Mouse (Mus musculus): Measurements from ENCODE around the gene Hyal3. TPM values are rescaled to one million over a fixed set of nuclear protein-coding genes. Genes with fewer than 3 reads are reported as not detected.

Gene Hyal3
- polyA plus RNA-seq, 1 experiment from 2014 or later = 0.65 TPM

DNA sequence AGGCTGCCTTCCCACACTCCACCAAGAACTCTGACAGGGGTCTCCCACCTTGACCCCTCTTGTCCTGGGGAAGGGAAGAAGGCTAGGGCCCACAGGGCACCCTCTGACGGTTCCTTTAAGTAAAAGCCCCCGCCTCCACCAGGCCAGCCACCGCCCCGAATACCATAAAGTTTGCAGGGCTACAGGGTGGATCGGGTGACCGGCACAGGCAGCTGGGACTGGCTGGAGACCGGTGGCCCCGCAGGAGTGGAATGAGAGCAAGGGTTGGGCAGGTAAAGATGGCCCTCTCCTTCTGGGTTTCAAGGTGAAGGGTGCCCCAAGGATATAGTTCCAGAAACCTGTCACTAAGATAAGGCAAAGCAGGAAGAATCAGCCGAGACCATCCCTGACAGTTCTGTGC is 26.0 kb downstream of the Hyal3 start:
- Histone ChIP-seq H3K27ac (ENCODE audit: low read depth) (no peak overlapping the region), H3K4me3 (ENCODE audit: low read depth, low read length) (peak overlapping the region; percentile 10; the same call in 1 of the 2 replicates), H3K36me3 (replicated peaks; ENCODE audit: insufficient read depth, low read length) (no peaks in the 10 kb centered on the region), H3K4me2 (ENCODE audit: low read depth, low read length) (peak overlapping the region; percentile 51), H3K9me3 (ENCODE audit: low read length) (no peaks in the 10 kb centered on the region), H3K27me3 (ENCODE audit: insufficient read depth, low read length) (no peaks in the 10 kb centered on the region), H3K9ac (replicated peaks) (no peak overlapping the region; the same call in 1 of the 2 replicates), H3K4me1 (ENCODE audit: insufficient read depth) (peaks cover 26% of the 10 kb centered on the region)
- TF ChIP-seq CTCF (IDR thresholded peaks at IDR 0.05; ENCODE audit: low read depth) (no peak), EP300 (IDR thresholded peaks at IDR 0.05; ENCODE audit: low read depth) (no peak)
- DNase-seq = no peak
- ATAC-seq = no peak
- WGBS (ENCODE audit: insufficient replicate concordance) = 46% methylated on average over 9 of the region's 9 CpGs

DNA sequence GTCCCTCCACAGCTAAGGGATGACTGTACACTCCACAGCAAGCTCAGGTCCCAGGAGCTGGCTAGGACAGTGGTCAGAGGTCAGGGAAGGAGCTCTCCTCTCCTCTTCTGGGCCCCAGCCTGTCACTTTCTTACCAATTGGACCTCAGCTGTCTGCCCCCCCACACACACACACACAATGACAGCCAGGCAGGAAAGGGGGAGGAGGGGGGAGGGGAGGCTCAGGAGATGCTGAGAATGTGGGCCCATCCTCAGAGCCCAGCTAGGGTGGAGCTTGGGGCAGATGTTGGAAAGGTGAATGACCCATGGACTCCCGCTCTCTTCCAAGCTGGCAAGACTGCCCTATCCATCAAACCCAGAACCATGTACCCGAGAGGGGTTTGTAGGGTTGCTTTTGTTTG is 26.4 kb downstream of the Hyal3 start:
- DNase-seq = no peak
- H3K27ac ChIP-seq (ENCODE audit: low read depth) = no peak overlapping the region
- WGBS (ENCODE audit: insufficient replicate concordance) = 80% methylated on average over 2 of the region's 2 CpGs
- no peaks in the 10 kb centered on the region for H3K36me3 ChIP-seq (replicated peaks; ENCODE audit: insufficient read depth, low read length)
- peaks cover 31% of the 10 kb centered on the region for H3K4me1 ChIP-seq (ENCODE audit: insufficient read depth)
- no peak for TF ChIP-seq EP300 (IDR thresholded peaks at IDR 0.05; ENCODE audit: low read depth)
- TF ChIP-seq CTCF (IDR thresholded peaks at IDR 0.05; ENCODE audit: low read depth) = no peak
- no peaks in the 10 kb centered on the region for H3K27me3 ChIP-seq (ENCODE audit: insufficient read depth, low read length)
- no peaks in the 10 kb centered on the region for H3K9me3 ChIP-seq (ENCODE audit: low read length)
- ATAC-seq = no peak
- peak overlapping the region; percentile 51 for H3K4me2 ChIP-seq (ENCODE audit: low read depth, low read length)
- H3K4me3 ChIP-seq (ENCODE audit: low read depth, low read length) = peak overlapping the region; percentile 10; the same call in 1 of the 2 replicates
- H3K9ac ChIP-seq (replicated peaks) = no peak overlapping the region

DNA sequence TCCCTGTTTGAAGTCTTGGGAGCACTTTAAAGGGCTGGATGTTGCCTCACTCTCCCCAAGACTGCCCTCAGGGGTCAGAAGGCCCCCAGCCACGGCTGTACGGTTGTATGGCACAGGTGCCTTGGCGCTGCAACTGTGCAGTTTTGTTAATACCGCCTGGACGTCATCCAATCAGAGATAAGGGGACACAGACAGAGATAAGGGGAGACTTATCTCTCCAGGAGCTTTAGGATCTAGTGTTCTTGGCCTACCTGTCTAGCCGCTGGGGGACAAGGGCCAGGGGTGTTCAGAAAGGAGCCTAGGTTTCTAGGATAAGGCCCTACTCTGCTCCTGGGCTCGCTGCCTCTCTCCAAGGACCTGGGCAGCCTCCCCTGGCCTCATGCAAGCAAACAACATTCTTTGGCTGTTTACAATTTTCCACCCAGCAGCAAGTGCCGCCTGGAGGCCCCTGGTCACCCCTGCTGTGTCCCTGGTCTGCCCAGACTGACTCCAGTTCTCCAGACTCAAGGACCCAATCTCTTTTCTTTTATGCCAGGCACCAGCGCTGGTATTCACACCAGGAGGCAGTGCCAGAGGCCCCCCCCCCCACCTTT is 27.1 kb downstream of the Hyal3 start:
- ATAC-seq (no peak), DNase-seq (no peak)
- no peak overlapping the region; the same call in 1 of the 2 replicates for H3K9ac ChIP-seq (replicated peaks)
- 45% methylated on average over 9 of the region's 9 CpGs for WGBS (ENCODE audit: insufficient replicate concordance)
- no peak for TF ChIP-seq EP300 (IDR thresholded peaks at IDR 0.05; ENCODE audit: low read depth)
- H3K27me3 ChIP-seq (ENCODE audit: insufficient read depth, low read length) = no peaks in the 10 kb centered on the region
- H3K9me3 ChIP-seq (ENCODE audit: low read length) = no peaks in the 10 kb centered on the region
- no peak overlapping the region for H3K4me3 ChIP-seq (ENCODE audit: low read depth, low read length)
- peak overlapping the region; percentile 5 for H3K4me2 ChIP-seq (ENCODE audit: low read depth, low read length)
- no peaks in the 10 kb centered on the region for H3K36me3 ChIP-seq (replicated peaks; ENCODE audit: insufficient read depth, low read length)
- peak overlapping the region; percentile 6; the same call in 1 of the 2 replicates for H3K27ac ChIP-seq (ENCODE audit: low read depth)
- H3K4me1 ChIP-seq (ENCODE audit: insufficient read depth) = peaks cover 30% of the 10 kb centered on the region

GRCm38 (mm10) chr9:107608741-107609432 is 28.3 kb downstream of the Hyal3 start, which contains the start of gene Sema3b:
Gene Sema3b, minus strand, starts transcription at chr9:107609229.
- H3K36me3 ChIP-seq (replicated peaks; ENCODE audit: insufficient read depth, low read length) = peaks cover 2% of the 10 kb centered on the region; the same call in 1 of the 2 replicates
- peaks cover 37% of the 10 kb centered on the region for H3K4me1 ChIP-seq (ENCODE audit: insufficient read depth)
- H3K4me2 ChIP-seq (ENCODE audit: low read depth, low read length) = no peak within 1 kb of the TSS; the same call in 1 of the 2 replicates
- no peaks in the 10 kb centered on the region for H3K27me3 ChIP-seq (ENCODE audit: insufficient read depth, low read length)
- H3K9ac ChIP-seq (replicated peaks) = no peak within 1 kb of the TSS
- H3K27ac ChIP-seq (ENCODE audit: low read depth) = peak within 1 kb of the TSS; percentile 6; the same call in 1 of the 2 replicates
- TF ChIP-seq EP300 (IDR thresholded peaks at IDR 0.05; ENCODE audit: low read depth) (no peak), CTCF (IDR thresholded peaks at IDR 0.05; ENCODE audit: low read depth) (no peak)
- no peak for ATAC-seq
- WGBS (ENCODE audit: insufficient replicate concordance) = 56% methylated on average over 12 of the region's 12 CpGs
- no peak within 1 kb of the TSS for H3K4me3 ChIP-seq (ENCODE audit: low read depth, low read length)
- DNase-seq = peak; percentile 52
- no peaks in the 10 kb centered on the region for H3K9me3 ChIP-seq (ENCODE audit: low read length)

DNA sequence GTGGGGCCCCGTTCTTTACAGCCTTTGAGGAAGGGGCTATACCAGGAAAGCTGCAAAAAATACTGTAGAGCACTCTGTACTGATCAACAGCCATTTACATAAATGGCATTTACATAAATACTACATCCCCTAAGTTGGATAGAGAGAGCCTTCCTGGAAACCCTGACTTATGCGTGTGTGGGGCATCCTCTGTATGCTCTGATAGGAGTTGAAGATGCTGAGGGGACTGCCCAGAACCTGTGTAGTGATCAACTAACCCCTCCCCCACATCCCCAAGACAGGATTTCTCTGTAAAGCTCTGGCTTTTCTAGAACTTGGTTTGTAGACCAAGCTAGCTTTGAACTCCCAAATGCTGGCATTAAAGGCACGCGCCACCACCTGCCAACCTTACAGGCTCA is 28.8 kb downstream of the Hyal3 start:
- H3K27ac ChIP-seq (ENCODE audit: low read depth) = no peak overlapping the region
- H3K9ac ChIP-seq (replicated peaks) = no peak overlapping the region
- 81% methylated on average over 4 of the region's 4 CpGs for WGBS (ENCODE audit: insufficient replicate concordance)
- peaks cover 7% of the 10 kb centered on the region for H3K36me3 ChIP-seq (replicated peaks; ENCODE audit: insufficient read depth, low read length)
- H3K4me2 ChIP-seq (ENCODE audit: low read depth, low read length) = no peak overlapping the region
- TF ChIP-seq CTCF (IDR thresholded peaks at IDR 0.05; ENCODE audit: low read depth) (no peak), EP300 (IDR thresholded peaks at IDR 0.05; ENCODE audit: low read depth) (no peak)
- no peak for ATAC-seq
- no peaks in the 10 kb centered on the region for H3K27me3 ChIP-seq (ENCODE audit: insufficient read depth, low read length)
- H3K9me3 ChIP-seq (ENCODE audit: low read length) = no peaks in the 10 kb centered on the region
- DNase-seq = no peak
- H3K4me1 ChIP-seq (ENCODE audit: insufficient read depth) = peaks cover 37% of the 10 kb centered on the region
- no peak overlapping the region for H3K4me3 ChIP-seq (ENCODE audit: low read depth, low read length)

DNA sequence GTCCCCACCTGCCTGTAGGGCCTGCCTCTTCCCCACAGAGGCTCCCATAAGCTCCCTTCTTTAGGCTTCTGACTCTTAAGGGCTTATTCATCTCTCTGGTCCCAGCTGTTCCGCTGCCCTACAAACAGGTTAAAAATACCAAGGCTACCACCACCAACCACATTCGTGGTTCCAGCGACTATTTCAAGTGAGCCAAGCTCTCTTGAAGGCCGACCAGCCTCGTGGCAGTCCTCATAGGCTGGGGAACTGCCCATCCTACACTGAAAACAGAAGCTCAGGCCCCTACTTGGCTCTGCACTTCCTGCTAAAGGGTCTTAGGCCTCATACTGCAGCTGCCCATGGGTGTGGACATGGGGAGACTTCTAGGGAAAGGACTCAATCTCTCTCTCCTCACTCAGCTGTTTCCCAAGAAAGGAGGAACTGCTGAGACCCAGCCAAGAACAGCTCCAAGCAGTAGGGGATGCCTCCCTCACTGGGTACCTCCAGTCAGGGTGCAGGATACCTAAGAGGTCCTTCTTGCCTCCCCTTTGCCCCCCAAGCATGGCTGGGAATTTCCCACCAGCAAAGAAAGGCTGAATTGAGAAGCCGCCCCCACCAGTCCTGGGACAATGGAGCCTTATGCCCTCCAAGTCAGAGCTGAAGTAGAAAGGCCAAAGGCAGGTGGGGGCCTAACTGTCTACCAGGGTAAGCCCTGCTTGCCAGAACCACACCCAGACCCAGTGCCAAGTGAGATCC is 31.0 kb downstream of the Hyal3 start:
- no peak for ATAC-seq
- Histone ChIP-seq H3K4me1 (ENCODE audit: insufficient read depth) (peaks cover 33% of the 10 kb centered on the region), H3K9me3 (ENCODE audit: low read length) (no peaks in the 10 kb centered on the region), H3K27ac (ENCODE audit: low read depth) (peak overlapping the region; percentile 94), H3K4me3 (ENCODE audit: low read depth, low read length) (peak overlapping the region; percentile 55; the same call in 1 of the 2 replicates), H3K36me3 (replicated peaks; ENCODE audit: insufficient read depth, low read length) (peaks cover 29% of the 10 kb centered on the region), H3K27me3 (ENCODE audit: insufficient read depth, low read length) (no peaks in the 10 kb centered on the region), H3K4me2 (ENCODE audit: low read depth, low read length) (peak overlapping the region; percentile 90), H3K9ac (replicated peaks) (peak overlapping the region; percentile 80; the same call in 1 of the 2 replicates)
- 40% methylated on average over 6 of the region's 6 CpGs for WGBS (ENCODE audit: insufficient replicate concordance)
- no peak for TF ChIP-seq EP300 (IDR thresholded peaks at IDR 0.05; ENCODE audit: low read depth)
- no peak for TF ChIP-seq CTCF (IDR thresholded peaks at IDR 0.05; ENCODE audit: low read depth)
- DNase-seq = no peak

Measured in liver, postnatal 0 days (tissue).